Mouse (Mus musculus) layer of hippocampus, postnatal 10 days (tissue): ENCODE measurements around the gene Gli1. TPM values are rescaled to one million over a fixed set of nuclear protein-coding genes. Genes with fewer than 3 reads are reported as not detected.

Experiments
- DNase-seq, 2 experiments: peaks; one replicate each; pipeline ENCODE4 v3.0.0; 2021; ENCODE audit warnings: low spot score in 2 of 2
- total RNA-seq, 2 experiments: library from RNA; stranded (reverse); gene quantifications; 2 replicates each; pipeline ENCODE4 v1.2.3; 2021

The Gli1 gene
- total RNA-seq, 2 experiments from 2014 or later: 1.7 to 3.1 TPM

DNA sequence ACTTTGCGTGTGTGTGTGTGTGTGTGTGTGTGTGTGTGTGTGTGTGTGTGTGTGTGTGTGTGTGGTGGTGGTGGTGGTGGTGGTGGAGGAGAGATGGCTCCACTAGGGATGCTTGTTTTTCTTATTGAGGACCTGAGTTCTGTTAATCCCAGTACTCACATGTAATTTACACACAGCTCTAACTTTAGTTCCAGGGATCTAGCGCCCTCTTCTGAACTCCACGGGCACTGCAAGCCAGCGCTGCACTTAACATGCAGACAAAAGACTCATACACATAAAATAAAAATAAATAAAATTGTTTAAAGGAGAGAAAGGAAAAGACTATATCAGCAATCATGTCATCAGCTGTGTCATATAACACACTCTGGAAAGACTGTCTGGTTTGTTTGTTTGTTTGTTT is 7.2 kb upstream of the Gli1 start:
- no peak for DNase-seq

DNA sequence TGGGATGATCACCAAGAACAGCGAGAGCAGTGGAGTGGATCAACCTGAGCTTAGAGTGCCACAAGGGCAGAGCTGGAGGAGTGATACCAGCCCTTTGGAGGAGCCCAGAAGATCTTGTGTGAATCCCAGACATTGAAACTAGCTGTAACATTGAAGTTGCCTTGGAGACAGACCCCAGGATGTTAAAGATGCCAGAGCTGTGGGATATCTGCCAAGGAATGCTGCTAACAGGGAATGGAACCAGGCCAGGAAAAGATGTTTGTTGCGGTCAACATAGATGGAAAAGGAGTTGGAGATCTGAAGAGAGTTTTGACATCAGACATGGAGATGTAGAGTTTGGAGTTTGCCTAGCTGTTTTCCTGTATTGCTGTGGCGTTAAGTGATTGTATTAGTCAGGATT is 4.4 kb upstream of the Gli1 start:
- no peak for DNase-seq

DNA sequence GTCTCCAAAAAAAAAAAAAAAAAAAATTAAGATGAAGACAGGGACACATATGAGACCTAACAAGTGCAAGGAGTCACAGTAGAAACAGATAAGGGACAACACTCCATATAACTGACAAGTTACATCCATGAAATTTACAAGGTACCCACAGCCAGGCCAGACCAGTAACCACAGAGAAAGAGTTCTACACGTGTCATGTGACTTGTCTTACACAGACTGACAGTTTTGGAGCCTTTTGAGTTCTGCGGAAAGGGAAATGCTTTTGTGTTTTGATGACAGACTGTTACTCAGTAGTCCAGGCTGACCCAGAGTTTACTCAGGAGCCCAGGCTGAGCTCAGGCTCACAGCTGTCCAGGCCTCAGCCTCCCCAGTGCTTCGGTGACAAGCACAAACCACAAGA is 1.3 kb upstream of the Gli1 start:
- DNase-seq: no peak

DNA sequence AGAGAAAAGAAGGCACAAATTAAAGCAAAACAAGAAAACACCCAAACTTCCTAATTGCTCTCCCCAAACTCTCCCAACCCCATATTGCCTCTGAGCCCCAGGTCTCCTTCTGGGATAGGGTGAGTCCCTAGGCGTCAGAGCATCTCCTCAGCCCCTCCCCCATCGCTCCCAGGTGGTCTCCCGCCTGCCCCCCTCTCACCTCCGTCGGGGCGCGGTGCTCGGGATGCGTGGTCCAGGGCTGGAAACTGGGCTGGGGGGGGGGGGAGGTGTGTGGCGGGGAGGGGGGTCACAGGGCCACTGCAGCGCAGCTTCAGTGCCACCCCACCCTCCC is 449 bp downstream of the Gli1 start:
- DNase-seq: peak in 1 of 2 experiments; percentile 16

DNA sequence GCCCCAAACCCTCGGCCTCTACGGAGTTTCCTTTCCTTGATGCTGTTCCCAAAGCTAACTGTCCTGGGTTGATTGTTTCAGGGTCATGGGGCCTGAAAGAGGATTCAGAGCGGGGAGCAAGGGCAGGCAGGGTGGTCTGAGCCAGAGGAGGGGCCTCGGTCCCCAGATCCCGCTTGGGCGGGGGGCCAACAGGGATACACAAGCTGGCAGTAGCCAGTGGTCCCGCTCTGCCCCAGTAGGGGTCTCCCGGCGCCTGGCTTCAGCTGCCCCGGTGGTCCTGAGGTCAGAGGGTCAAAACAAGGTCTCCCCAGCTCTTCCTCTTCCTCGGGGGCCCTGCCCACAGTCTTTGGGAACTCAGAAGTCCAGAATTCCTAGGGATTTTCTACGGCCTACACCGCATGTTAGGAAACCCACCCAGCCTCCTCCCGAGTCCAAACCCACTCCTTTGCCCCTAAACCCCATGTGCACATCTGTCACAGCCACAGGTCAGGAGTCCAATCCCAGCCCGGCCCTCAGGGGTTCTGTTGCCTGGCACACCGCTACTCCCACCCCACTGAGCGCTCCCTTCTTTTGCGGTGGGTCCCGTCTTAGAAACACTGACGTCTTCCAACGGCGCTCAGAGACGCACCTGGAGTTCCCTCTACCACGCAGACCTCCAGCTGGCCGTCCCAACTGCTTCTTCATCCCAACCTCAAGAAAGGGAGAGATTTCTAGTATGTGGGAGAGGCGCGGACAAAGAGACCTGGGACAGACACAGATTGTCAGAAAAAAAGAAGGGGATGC is 1.0 kb downstream of the Gli1 start:
- DNase-seq: peak in 1 of 2 experiments; percentile 30

DNA sequence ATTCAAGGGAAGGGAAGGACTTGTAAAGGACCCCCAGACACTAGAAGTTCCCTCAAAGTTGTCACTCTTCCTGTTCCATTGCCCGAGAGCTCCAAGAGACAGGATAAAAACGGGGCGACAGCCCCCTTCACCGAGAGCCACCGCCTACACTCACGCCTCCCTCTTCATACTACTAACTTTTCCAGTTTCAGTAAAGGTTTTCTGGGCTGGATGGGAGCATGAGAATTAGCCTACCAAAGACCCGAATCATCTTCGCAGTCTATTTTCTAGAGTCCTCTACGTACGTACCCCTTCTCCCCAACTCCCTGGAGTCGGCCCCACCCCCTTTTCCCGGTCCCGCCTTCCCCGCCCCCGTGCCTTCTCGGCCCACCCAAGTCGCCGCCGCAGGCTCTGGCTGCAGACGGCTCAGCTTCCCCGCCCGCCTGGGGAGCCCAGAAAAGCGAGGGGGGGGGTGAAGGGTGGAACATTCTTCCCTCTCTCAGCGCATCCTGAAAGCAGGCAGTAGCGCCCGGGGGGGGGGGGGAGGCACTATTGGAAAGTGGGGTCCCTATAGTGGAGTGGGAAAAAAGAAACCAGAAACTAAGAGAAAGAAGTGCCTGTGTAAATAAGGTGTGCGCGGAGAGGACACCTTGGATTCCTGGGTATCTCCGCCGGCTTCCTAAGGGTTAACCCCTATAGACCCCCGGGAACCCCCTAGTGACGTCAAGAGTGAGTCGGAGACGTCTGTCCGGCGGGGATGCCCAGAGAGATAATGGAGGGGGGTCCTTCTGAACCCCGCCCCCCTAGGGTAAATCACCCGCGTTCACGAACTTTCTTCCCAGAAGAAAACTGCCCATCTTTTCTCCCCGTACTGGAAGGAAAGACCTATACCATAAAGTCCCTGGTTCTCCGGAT is 1.8 kb downstream of the Gli1 start:
- DNase-seq: peak in 1 of 2 experiments; percentile 42

DNA sequence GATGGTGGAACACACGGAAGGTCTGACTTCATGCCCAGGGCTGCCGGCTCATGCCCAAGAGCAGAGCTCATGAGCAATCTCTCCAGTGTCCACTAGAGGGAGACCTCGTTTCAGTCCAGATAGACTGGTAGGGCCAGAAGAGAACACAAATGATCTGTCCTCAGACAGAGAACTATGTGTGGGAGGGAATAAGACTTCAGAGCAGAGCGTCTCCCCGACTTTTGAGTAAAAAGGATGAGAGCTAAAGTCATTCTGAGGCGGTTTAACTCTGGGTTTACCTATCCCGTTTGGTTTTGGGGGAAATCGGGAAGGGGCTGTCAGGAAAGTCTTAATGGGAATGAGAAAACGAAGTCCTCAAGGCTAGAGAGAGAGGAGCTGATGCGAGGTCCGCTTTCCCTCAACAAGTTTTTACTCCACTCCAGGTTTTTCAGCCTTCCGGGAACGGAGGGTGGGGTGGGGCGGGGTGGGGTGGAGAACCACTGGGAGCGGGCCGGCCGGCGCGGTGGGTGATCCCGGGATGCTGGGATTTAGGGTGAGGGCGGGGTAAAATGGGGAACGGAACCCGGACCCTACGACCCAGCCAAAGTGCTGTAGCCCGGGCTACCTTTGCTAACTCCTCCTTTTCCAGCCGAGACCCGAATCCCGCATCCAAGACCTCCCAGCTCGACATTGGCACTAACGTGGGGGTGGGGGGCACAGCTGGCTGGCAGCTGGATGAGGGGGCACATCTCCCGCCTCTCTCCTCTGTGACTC is 2.7 kb downstream of the Gli1 start:
- DNase-seq: peak; percentile 90 to 91

DNA sequence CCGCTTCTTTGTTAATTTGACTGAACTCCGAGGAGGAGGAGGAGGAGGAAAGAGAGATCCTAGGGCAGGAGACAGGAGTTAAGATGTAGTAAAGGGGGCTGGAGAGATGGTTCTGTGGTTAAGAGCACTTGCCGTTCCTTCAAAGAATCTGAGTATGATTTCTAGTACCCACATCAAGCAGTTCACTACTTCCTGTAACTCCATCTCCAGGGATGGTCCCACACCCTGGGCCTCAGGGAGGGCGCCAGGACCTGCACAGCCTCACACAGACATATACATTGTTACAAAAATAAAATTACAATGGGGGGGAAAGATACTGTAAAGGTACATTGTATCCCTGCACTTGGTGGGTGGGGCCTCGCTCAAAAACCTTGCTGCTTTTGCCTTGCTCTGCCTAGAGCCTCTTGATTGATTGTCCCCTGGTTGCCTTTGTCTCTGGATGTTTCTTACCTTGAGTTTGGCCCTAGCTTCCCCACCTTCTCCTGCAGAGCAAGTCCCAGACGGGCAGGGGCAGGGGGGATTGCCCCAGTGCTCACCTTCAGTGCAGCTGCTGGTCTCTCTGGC is 4.2 kb downstream of the Gli1 start:
- no peak for DNase-seq

DNA sequence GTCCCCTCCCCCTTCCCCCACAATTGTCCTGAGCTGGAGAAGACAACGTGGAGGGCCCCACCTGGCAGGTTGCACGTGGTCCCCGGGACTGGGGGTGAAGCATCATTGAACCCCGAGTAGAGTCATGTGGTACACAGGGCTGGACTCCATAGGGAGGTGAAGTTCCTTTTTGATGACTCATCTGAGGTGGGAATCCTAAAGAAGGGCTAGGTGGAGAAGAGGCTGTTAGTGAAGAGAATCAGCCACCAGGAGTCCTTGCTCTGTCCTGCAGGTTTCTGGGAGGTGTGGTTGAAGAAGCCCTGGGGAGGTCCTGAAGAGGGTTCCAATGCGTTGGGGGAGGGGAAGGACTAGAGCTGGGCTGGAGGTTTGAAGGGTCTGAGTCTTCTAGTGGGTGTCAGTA is 4.8 kb downstream of the Gli1 start:
- DNase-seq: no peak

DNA sequence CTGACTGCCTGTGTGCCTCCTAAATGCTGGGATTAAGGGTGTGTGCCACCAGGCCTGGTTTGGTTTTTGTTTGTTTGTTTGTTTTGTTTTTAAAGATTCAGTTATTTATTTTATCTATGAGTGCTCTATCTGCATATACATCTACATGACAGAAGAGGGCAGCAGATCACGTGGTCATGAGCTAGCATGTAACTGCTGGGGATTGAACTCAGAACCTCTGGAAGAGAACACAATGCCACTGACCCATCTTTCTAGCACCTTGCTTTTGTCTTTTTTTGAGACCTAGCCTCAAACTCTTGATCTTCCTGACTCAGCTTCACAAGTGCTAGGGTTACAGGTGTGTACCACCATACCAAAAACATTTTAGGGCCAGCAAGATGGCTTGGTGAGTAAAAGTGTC is 6.5 kb downstream of the Gli1 start:
- DNase-seq: no peak

DNA sequence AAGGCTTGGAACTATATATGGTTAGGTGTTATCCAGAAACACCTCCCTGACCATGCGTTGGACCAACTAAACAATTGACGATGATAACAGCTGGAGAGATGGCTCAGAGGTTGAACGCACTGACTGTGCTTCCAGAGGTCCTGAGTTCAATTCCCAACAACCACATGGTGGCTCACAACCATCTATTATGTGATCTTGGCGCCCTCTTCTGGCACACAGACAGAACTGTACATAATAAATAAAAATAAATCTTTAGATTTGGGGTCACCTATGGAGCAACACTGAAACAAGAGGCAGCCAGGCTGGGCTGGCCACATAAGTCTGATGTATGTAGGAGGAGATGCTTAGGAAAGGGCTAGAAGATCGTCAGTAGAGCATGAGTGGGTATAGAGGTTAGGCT is 8.6 kb downstream of the Gli1 start:
- DNase-seq: no peak

DNA sequence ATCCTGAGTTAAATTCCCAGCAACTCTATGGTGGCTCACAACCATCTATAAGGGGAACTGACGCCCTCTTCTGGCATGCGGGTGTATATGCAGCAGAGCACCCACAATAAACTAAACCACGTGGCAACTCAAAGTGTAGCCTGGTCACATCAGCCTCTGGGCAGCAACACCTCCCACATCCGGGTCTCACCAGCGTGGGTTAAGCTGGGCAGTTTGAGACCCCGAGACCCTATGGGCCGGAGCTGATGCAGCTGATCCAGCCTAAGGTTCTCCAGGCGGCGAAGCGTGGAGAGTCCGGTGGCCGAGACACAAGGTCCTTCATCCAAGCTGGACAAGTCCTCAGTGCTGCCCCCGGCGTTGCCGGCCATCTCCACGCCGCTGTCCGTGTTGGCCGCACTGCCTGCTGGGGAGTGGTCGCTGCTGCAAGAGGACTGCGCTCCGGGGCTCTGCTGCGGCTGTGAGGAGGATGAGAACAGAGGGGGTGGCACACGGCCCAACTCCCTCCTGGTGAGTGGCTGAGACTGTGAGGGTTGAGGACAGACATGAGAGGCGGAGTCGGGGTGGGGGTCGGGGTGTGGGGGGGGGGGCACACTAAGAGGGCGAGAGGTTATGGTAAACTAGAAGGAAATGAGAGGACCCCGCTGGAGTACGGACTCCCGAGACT is 9.4 kb downstream of the Gli1 start:
- peak in 1 of 2 experiments; percentile 23 for DNase-seq

DNA sequence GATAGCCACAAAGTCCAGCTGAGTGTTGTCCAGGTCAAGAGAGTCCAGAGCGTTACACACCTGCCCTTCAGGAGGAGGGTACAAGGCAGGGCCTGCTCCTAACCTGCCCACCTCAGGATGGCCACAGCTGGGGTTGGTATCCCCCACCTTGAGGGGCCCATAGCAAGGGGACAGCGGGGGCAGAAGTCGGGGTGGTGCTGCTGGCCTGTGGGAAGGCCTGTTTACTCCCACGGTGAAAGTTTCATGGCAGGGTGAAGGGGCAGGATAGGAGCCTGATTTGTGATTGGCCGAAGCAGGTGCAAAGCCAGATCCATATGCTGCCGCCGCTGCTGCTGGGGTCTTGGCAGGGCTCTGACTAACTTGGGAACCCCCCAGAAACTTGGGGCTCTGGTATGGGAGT is 11.6 kb downstream of the Gli1 start:
- DNase-seq: no peak

DNA sequence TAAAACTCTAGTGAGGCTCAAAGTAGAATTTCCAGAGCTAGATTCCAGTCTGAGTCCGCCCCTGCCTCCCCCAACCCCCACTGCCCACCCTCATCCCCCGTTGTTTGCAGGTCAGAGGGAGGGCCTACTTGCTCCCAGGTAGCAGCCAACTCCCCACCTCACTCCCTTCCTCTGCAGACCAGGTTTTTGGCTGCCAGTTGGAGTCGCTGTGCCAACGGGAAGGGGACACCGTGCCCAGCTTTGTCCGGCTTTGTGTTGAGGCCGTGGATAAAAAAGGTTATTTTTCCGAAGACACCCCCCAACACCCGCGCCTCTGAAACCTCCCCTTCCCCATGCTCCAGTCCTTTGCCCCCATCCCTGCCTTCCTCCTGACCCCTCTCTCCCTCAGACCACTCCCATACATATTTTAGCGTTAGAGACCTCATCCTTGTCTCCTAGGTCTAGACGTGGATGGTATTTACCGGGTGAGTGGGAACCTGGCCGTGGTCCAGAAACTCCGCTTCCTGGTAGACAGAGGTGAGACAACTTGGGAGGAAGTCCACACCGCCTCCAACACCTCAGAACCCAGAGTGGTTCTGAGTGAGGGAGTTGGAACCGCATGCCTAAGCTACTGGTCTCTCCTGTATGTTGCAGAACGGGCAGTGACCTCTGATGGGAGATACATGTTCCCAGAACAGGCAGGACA is 14.2 kb downstream of the Gli1 start:
- no peak for DNase-seq

DNA sequence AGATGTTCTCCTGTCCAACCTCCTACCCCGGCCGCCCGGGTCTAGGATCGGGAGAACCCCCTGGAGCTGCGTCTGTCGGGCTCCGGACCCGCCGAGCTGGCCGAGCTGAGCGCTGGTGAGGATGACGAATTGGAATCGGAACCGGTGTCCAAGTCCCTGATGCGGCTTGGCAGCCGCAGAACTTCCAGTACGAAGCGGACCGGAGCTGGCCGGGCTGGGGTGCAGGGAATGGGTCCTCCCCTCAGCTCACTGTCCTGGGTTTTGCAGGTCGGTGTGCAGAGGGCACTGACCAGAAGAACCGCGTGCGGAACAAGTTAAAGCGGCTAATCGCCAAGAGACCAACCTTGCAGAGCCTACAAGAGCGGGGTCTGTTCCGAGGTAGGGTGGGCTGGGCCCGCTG is 14.9 kb downstream of the Gli1 start:
- peak in 1 of 2 experiments; percentile 22 for DNase-seq

DNA sequence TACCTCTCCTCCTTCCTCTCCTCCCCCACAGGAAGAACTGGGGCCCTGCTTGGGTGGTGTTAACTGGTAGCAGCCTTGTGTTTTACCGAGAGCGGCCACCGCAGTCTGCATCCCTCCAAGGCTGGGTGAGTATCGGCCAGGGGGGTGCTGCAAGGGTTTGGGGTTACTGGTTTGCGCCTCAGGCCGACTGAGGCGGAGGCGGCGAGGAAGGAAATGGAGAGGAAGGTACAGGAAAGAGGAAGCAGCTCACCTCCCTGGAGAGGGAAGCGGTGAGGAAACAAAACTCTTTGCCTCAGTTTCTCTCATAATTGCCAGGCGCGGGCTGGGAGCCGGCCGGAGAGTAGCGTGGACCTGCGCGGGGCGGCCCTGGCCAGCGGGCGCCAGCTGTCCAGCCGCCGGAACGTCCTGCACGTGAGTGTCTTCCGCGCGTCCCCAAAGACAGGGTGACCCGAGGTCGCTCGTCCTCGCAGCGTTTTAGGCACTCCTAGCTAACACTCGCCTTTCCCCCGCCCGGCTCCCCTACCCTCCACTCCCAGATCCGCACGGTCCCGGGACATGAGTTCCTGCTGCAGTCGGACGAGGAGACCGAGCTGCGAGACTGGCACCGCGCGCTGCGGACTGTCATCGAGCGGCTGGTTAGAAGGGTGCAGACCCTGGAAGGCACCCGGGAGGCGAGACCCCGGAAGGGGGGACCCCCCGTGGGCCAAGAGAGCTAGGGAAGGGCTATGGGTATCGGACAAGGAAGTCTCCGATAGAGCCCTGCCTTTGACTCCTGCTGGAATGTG is 15.6 kb downstream of the Gli1 start:
- DNase-seq: no peak

DNA sequence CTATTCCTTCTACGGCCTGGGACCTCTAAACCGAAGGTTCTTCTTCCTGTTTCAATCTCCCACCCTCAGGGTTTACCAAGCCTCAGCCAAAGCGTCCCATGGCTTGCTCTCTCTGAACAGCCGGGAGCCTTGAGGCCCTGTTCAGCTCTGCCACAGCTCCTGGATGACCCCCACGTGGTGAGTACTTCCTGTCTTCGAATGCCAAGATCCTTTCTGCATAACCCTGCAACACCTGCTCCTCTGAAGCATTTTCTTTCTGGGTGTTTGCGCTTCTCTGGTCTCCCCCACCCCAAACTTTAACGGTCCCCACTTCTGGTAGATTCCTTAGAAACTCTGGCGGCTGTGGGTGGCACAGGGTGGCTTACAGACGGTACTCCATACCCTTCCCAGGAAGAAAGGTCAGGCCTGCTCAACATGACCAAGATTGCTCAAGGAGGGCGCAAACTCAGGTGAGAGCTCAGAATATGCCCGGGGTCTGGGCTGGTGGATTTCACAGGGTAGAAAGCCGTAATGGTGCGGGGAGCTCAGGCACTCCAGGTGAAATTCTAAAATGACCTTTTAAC is 16.2 kb downstream of the Gli1 start:
- no peak for DNase-seq

DNA sequence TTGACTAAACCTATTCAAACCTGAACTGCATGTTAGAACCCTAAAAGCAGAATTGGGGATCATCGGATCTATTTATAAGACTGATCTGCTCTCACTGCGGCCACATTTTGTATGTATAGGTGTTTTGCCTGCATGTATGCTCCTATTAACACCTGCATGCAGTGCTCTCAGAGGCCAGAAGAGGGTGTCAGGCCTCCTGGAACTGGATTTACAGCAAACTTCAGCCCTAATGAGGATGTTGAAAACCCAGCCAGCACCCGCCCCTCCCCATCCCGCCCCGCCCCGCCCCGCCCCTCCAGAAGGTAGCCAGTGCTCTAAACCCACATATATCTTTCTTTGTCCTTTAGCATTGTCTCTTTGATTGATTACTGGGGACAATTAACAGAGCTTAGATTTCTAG is 17.3 kb downstream of the Gli1 start:
- DNase-seq: peak in 1 of 2 experiments; percentile 36
